Mouse (Mus musculus) thymus, adult 2 months (tissue): ENCODE measurements around the gene D10Wsu102e. TPM values are rescaled to one million over a fixed set of nuclear protein-coding genes. Genes with fewer than 3 reads are reported as not detected.
"Not testable (repeated sequence)": the region's sequence is repeated elsewhere in the genome, so short reads cannot be mapped to it uniquely, and the experiment has no call there.

Experiments
- DNase-seq: peaks from one replicate; pipeline ENCODE4 v3.0.0; 2021
- H3K27ac ChIP-seq: fragments of 200-500 bp; 2 replicates; pipeline ENCODE4 v1.5.1; 2012; ENCODE audit warnings: low read length, control low read depth; ENCODE audit not compliant: control insufficient read depth, insufficient read depth
- H3K27me3 ChIP-seq: fragments of 200-500 bp; 2 replicates; pipeline ENCODE4 v1.6.1; 2012; ENCODE audit warnings: mild to moderate bottlenecking, low read length, moderate library complexity, mixed read lengths; ENCODE audit not compliant: control insufficient read depth, insufficient read depth
- H3K36me3 ChIP-seq: fragments of 200-500 bp; 2 replicates; pipeline ENCODE4 v1.6.1; 2012; ENCODE audit warnings: mild to moderate bottlenecking, low read length, moderate library complexity; ENCODE audit not compliant: control insufficient read depth, insufficient read depth
- H3K4me1 ChIP-seq: fragments of 200-500 bp; replicated peaks from 2 replicates; pipeline ENCODE4 v1.6.1; 2012; ENCODE audit warnings: low read length; ENCODE audit not compliant: control insufficient read depth, insufficient read depth
- H3K4me3 ChIP-seq: fragments of 200-500 bp; 2 replicates; pipeline ENCODE4 v1.5.1; 2012; ENCODE audit warnings: mild to moderate bottlenecking, low read length, control low read depth, moderate library complexity; ENCODE audit not compliant: control insufficient read depth, insufficient read depth
- CTCF ChIP-seq: fragments of 200-500 bp; IDR thresholded peaks from 2 replicates; pipeline ENCODE4 v1.5.1; 2012; ENCODE audit warnings: mild to moderate bottlenecking, control low read depth, low read length, moderate library complexity, borderline replicate concordance; ENCODE audit not compliant: control insufficient read depth, poor library complexity, insufficient read depth; ENCODE audit errors: extremely low read depth
- POLR2A ChIP-seq: fragments of 200-500 bp; IDR thresholded peaks from 2 replicates; pipeline ENCODE4 v1.6.1; 2012; ENCODE audit warnings: mild to moderate bottlenecking, low read length, control low read depth, moderate library complexity; ENCODE audit not compliant: control insufficient read depth, poor library complexity, insufficient read depth; ENCODE audit errors: extremely low read depth
- WGBS: fragments of 180-500 bp; shearing (Covaris S2); methylation state at CpG from one replicate; pipeline ENCODE4 v1.1.7; 2018; 5-methylcytosine and 5-hydroxymethylcytosine counted together
- polyA plus RNA-seq: library from polyadenylated mRNA; depleted of rRNA; stranded (reverse); fragments of >200 nt; gene quantifications from 2 replicates; pipeline ENCODE4 v1.2.3, GENCODE M21; 2012

Gene D10Wsu102e
- polyA plus RNA-seq, 1 experiment, result 0.65 TPM

GRCm38 (mm10) chr10:83343828-83344685, 16.0 kb upstream of the D10Wsu102e start:
- TF ChIP-seq POLR2A, result no peak
- TF ChIP-seq CTCF, result no peak
- no peaks in the 10 kb centered on the region for H3K36me3 ChIP-seq
- no peaks in the 10 kb centered on the region for H3K4me1 ChIP-seq
- H3K27me3 ChIP-seq, result no peaks in the 10 kb centered on the region
- 96% methylated on average over 2 of the region's 2 CpGs for WGBS
- H3K27ac ChIP-seq, result no peak overlapping the region
- DNase-seq, result no peak
- H3K4me3 ChIP-seq, result no peak overlapping the region

- Histone ChIP-seq H3K4me1 (no peaks in the 10 kb centered on the region), H3K36me3 (no peaks in the 10 kb centered on the region), H3K27ac (no peak overlapping the region), H3K27me3 (no peaks in the 10 kb centered on the region), H3K4me3 (no peak overlapping the region)
- 72% methylated on average over 7 of the region's 7 CpGs for WGBS
- TF ChIP-seq CTCF, result no peak
- TF ChIP-seq POLR2A, result no peak
- DNase-seq, result no peak
Observed at GRCm38 (mm10) chr10:83345693-83346358, 14.2 kb upstream of the D10Wsu102e start.

- Histone ChIP-seq H3K36me3 (no peaks in the 10 kb centered on the region), H3K27ac (no peak overlapping the region), H3K27me3 (no peaks in the 10 kb centered on the region), H3K4me3 (no peak overlapping the region), H3K4me1 (no peaks in the 10 kb centered on the region)
- 93% methylated on average over 5 of the region's 5 CpGs for WGBS
- no peak for DNase-seq
- TF ChIP-seq CTCF (no peak), POLR2A (no peak)
Observed at GRCm38 (mm10) chr10:83346359-83346736, 13.7 kb upstream of the D10Wsu102e start.

GRCm38 (mm10) chr10:83347494-83347893, 12.5 kb upstream of the D10Wsu102e start:
- Histone ChIP-seq H3K36me3 (no peaks in the 10 kb centered on the region), H3K27ac (no peak overlapping the region), H3K4me3 (no peak overlapping the region), H3K27me3 (no peaks in the 10 kb centered on the region), H3K4me1 (no peaks in the 10 kb centered on the region)
- WGBS, result 79% methylated on average over 7 of the region's 7 CpGs
- no peak for DNase-seq
- no peak for TF ChIP-seq CTCF
- TF ChIP-seq POLR2A, result no peak

- H3K27me3 ChIP-seq, result no peaks in the 10 kb centered on the region
- no peak overlapping the region for H3K27ac ChIP-seq
- no peaks in the 10 kb centered on the region for H3K36me3 ChIP-seq
- no peak for DNase-seq
- WGBS, result 90% methylated on average over 2 of the region's 2 CpGs
- TF ChIP-seq POLR2A (no peak), CTCF (no peak)
- no peak overlapping the region for H3K4me3 ChIP-seq
- H3K4me1 ChIP-seq, result no peaks in the 10 kb centered on the region
Observed at GRCm38 (mm10) chr10:83350689-83351088, 9.3 kb upstream of the D10Wsu102e start.

- WGBS, result 94% methylated on average over 4 of the region's 4 CpGs
- H3K4me1 ChIP-seq, H3K27ac ChIP-seq, DNase-seq, H3K36me3 ChIP-seq, H3K4me3 ChIP-seq, H3K27me3 ChIP-seq: not testable (repeated sequence)
Observed at GRCm38 (mm10) chr10:83351779-83352178, 8.2 kb upstream of the D10Wsu102e start.
